Mouse (Mus musculus) liver, embryonic 11.5 days (tissue): ENCODE data around the gene Prkce. TPM values are rescaled to one million over a fixed set of nuclear protein-coding genes. Genes with fewer than 3 reads are reported as not detected.

Source experiments
- ATAC-seq: fragments of 200-750 bp; cut with Nextera tagmentation; replicated peaks from 2 replicates; pipeline ENCODE4 v1.8.0; 2017; ENCODE audit warnings: moderate number of reproducible peaks, mild to moderate bottlenecking, moderate TSS enrichment, moderate library complexity; ENCODE audit not compliant: low FRiP score
- DNase-seq: peaks from one replicate; pipeline ENCODE4 v3.0.0-alpha.2; 2017; ENCODE audit warnings: low spot score
- H3K27ac ChIP-seq: fragments of 300-500 bp; sonication (generic); 2 replicates; pipeline ENCODE4 v1.5.1; 2014; ENCODE audit warnings: mild to moderate bottlenecking, low read depth, low read length, control low read depth
- H3K27me3 ChIP-seq: fragments of 300-500 bp; sonication (generic); replicated peaks from 2 replicates; pipeline ENCODE4 v1.6.1; 2014; ENCODE audit warnings: low read length, mixed read lengths; ENCODE audit not compliant: control insufficient read depth, insufficient read depth
- H3K36me3 ChIP-seq: fragments of 300-500 bp; sonication (generic); 2 replicates; pipeline ENCODE4 v1.6.1; 2014; ENCODE audit warnings: mild to moderate bottlenecking, low read length, moderate library complexity, mixed read lengths; ENCODE audit not compliant: control insufficient read depth, insufficient read depth
- H3K4me1 ChIP-seq: fragments of 300-500 bp; sonication (generic); replicated peaks from 2 replicates; pipeline ENCODE4 v1.6.1; 2014; ENCODE audit warnings: low read length, mixed read lengths; ENCODE audit not compliant: control insufficient read depth, insufficient read depth
- H3K4me2 ChIP-seq: fragments of 300-500 bp; sonication (generic); 2 replicates; pipeline ENCODE4 v1.6.1; 2014; ENCODE audit warnings: mild to moderate bottlenecking, control low read depth, moderate library complexity
- H3K4me3 ChIP-seq: fragments of 300-500 bp; sonication (generic); 2 replicates; pipeline ENCODE4 v1.5.1; 2014; ENCODE audit warnings: low read depth, low read length, control low read depth
- H3K9ac ChIP-seq: fragments of 300-500 bp; sonication (generic); 2 replicates; pipeline ENCODE4 v1.6.1; 2014; ENCODE audit warnings: low read depth, low read length, control low read depth
- H3K9me3 ChIP-seq: fragments of 300-500 bp; sonication (generic); 2 replicates; pipeline ENCODE4 v1.6.1; 2016; ENCODE audit warnings: low read length, inconsistent platforms, mixed read lengths; ENCODE audit not compliant: control insufficient read depth
- WGBS: fragments of 180-500 bp; shearing (Covaris S2); extraction: QIAGEN DNeasy Blood & Tissue Kit; methylation state at CpG from one replicate; pipeline ENCODE4 v1.1.7; 2014; 5-methylcytosine and 5-hydroxymethylcytosine counted together
- polyA plus RNA-seq: library from polyadenylated mRNA; unstranded; fragments of >200 nt; fragmentation: Nextera tagmentation; extraction: Ambion mirVana; gene quantifications from 2 replicates; pipeline ENCODE4 v1.2.1, GENCODE M21; 2014

The Prkce gene
- polyA plus RNA-seq, 1 experiment from 2014 or later, result 4.0 TPM

GRCm38 (mm10) chr17:86492376-86492775 is 324.8 kb downstream of the Prkce start:
- Histone ChIP-seq H3K27me3 (no peaks in the 10 kb centered on the region), H3K9me3 (no peaks in the 10 kb centered on the region), H3K36me3 (no peaks in the 10 kb centered on the region), H3K4me1 (peaks cover 18% of the 10 kb centered on the region), H3K4me2 (no peak overlapping the region), H3K4me3 (no peak overlapping the region), H3K27ac (no peak overlapping the region), H3K9ac (no peak overlapping the region)
- DNase-seq (no peak), ATAC-seq (peak; percentile 58)
- 42% methylated on average over 7 of the region's 7 CpGs for WGBS

GRCm38 (mm10) chr17:86493891-86494420 is 326.4 kb downstream of the Prkce start:
- WGBS, result 72% methylated on average over 8 of the region's 8 CpGs
- no peak for ATAC-seq
- no peak for DNase-seq

GRCm38 (mm10) chr17:86494494-86494893 is 326.9 kb downstream of the Prkce start:
- 51% methylated on average over 6 of the region's 6 CpGs for WGBS
- no peaks in the 10 kb centered on the region for H3K36me3 ChIP-seq
- peak overlapping the region; percentile 50; the same call in 1 of the 2 replicates for H3K27ac ChIP-seq
- H3K4me1 ChIP-seq, result peaks cover 18% of the 10 kb centered on the region
- H3K9me3 ChIP-seq, result no peaks in the 10 kb centered on the region
- H3K4me2 ChIP-seq, result no peak overlapping the region
- peak; percentile 54 for ATAC-seq
- no peak for DNase-seq
- no peak overlapping the region for H3K4me3 ChIP-seq
- no peaks in the 10 kb centered on the region for H3K27me3 ChIP-seq
- H3K9ac ChIP-seq, result no peak overlapping the region

More at GRCm38 (mm10) chr17:86493891-86494420, 326.4 kb downstream of the Prkce start:
- H3K4me3 ChIP-seq, result no peak overlapping the region
- no peaks in the 10 kb centered on the region for H3K36me3 ChIP-seq
- no peaks in the 10 kb centered on the region for H3K9me3 ChIP-seq
- H3K9ac ChIP-seq, result no peak overlapping the region
- no peak overlapping the region for H3K4me2 ChIP-seq
- H3K27ac ChIP-seq, result no peak overlapping the region
- no peaks in the 10 kb centered on the region for H3K27me3 ChIP-seq
- peaks cover 18% of the 10 kb centered on the region for H3K4me1 ChIP-seq

DNA sequence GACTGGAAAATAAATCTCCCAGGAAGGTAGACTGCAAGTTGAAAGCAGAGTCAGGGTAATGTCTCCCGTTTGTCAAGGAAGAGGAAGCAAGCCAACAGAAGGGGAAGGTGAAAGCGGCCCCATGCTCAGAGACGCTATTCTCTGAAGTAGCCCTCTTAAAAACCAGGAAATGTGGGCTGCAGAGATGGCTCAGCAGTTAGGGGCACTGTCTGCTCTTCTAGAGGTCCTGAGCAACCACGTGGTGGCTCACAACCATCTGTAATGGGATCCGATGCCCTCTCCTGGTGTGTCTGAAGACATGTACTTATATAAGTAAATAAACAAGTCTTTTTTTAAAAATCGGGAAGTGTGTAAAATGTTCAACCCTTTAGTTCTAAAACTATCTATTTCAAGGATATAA is 327.3 kb downstream of the Prkce start:
- 33% methylated on average over 6 of the region's 6 CpGs for WGBS
- no peak overlapping the region for H3K4me3 ChIP-seq
- H3K36me3 ChIP-seq, result no peaks in the 10 kb centered on the region
- peak overlapping the region; percentile 50; the same call in 1 of the 2 replicates for H3K27ac ChIP-seq
- ATAC-seq (no peak; the same call in 1 of the 2 replicates), DNase-seq (no peak)
- no peak overlapping the region for H3K4me2 ChIP-seq
- H3K9me3 ChIP-seq, result no peaks in the 10 kb centered on the region
- no peaks in the 10 kb centered on the region for H3K27me3 ChIP-seq
- H3K4me1 ChIP-seq, result peaks cover 18% of the 10 kb centered on the region
- H3K9ac ChIP-seq, result no peak overlapping the region

GRCm38 (mm10) chr17:86496123-86496771 is 328.7 kb downstream of the Prkce start:
- H3K36me3 ChIP-seq, result no peaks in the 10 kb centered on the region
- H3K9ac ChIP-seq, result no peak overlapping the region
- 85% methylated on average over 9 of the region's 9 CpGs for WGBS
- H3K4me2 ChIP-seq, result no peak overlapping the region
- ATAC-seq, result no peak
- no peaks in the 10 kb centered on the region for H3K9me3 ChIP-seq
- peaks cover 18% of the 10 kb centered on the region for H3K4me1 ChIP-seq
- H3K27ac ChIP-seq, result no peak overlapping the region
- no peak for DNase-seq
- H3K4me3 ChIP-seq, result no peak overlapping the region
- no peaks in the 10 kb centered on the region for H3K27me3 ChIP-seq

- peaks cover 18% of the 10 kb centered on the region for H3K4me1 ChIP-seq
- no peak for ATAC-seq
Measured at GRCm38 (mm10) chr17:86497302-86497701, 329.7 kb downstream of the Prkce start.

DNA sequence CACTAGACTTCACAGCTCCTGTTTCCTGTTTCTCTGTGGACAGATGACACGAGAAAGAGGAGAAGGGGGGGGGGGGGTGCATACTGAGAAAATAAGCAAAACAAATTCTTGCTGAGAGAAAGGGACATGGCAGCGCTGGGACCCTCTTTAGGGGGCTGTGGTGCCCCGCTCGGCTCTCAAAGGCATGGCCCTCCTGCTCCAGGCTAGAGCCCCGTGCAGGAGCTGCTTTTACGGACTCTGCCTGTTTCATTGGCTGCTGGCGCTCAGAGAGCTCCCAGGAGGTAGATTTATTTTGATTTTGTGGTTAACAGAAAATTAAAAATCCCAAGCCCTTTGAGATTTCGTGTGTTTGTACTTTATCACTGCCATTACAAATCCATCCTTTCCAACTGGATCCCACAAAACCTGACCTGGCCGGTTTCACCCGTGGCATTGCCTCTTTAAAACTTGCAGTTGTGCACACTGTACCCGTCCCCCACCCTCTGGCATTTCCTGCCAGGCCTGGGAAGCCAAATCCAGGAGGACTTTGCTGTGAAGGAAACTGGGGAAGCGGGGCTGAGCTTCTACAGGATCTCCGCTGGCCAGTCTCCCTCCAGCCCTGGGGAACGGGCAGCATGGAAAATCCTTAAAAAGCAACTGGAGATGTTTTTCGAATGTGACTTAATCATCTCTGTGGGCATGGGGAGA is 331.9 kb downstream of the Prkce start:
- Histone ChIP-seq H3K9me3 (no peaks in the 10 kb centered on the region), H3K9ac (no peak overlapping the region), H3K4me3 (no peak overlapping the region), H3K27me3 (no peaks in the 10 kb centered on the region), H3K36me3 (no peaks in the 10 kb centered on the region), H3K27ac (no peak overlapping the region), H3K4me2 (no peak overlapping the region), H3K4me1 (peaks cover under 1% of the 10 kb centered on the region)
- ATAC-seq (no peak), DNase-seq (no peak)
- WGBS, result 68% methylated on average over 15 of the region's 15 CpGs

More at GRCm38 (mm10) chr17:86497302-86497701, 329.7 kb downstream of the Prkce start:
- no peak overlapping the region for H3K4me3 ChIP-seq
- WGBS, result 83% methylated on average over 4 of the region's 4 CpGs
- H3K36me3 ChIP-seq, result no peaks in the 10 kb centered on the region
- no peak overlapping the region for H3K4me2 ChIP-seq
- H3K27me3 ChIP-seq, result no peaks in the 10 kb centered on the region
- H3K9me3 ChIP-seq, result no peaks in the 10 kb centered on the region
- no peak overlapping the region for H3K9ac ChIP-seq
- H3K27ac ChIP-seq, result no peak overlapping the region
- DNase-seq, result no peak

GRCm38 (mm10) chr17:86501393-86501792 is 333.8 kb downstream of the Prkce start:
- Histone ChIP-seq H3K4me1 (no peaks in the 10 kb centered on the region), H3K36me3 (no peaks in the 10 kb centered on the region), H3K4me2 (no peak overlapping the region), H3K4me3 (no peak overlapping the region), H3K9ac (no peak overlapping the region), H3K27ac (no peak overlapping the region), H3K9me3 (no peaks in the 10 kb centered on the region), H3K27me3 (no peaks in the 10 kb centered on the region)
- DNase-seq (no peak), ATAC-seq (no peak)
- 82% methylated on average over 4 of the region's 4 CpGs for WGBS
